Mouse (Mus musculus) heart, adult 2 months (tissue): ENCODE measurements around the gene Hoxa11. TPM values are rescaled to one million over a fixed set of nuclear protein-coding genes. Genes with fewer than 3 reads are reported as not detected.

Source experiments
- DNase-seq, 2 experiments: peaks; one replicate each; pipeline ENCODE4 v3.0.0; 2021
- H3K27ac ChIP-seq: fragments of 200-600 bp; 2 replicates; pipeline ENCODE4 v1.8.1; 2022
- H3K27me3 ChIP-seq: fragments of 200-500 bp; 2 replicates; pipeline ENCODE4 v1.6.1; 2012; ENCODE audit warnings: mild to moderate bottlenecking, low read length, inconsistent platforms, mixed read lengths; ENCODE audit not compliant: control insufficient read depth, insufficient read depth
- H3K36me3 ChIP-seq: fragments of 200-500 bp; 2 replicates; pipeline ENCODE4 v1.6.1; 2012; ENCODE audit warnings: low read length, inconsistent platforms; ENCODE audit not compliant: control insufficient read depth, insufficient read depth
- H3K4me1 ChIP-seq: fragments of 200-500 bp; 2 replicates; pipeline ENCODE4 v1.6.1; 2011; ENCODE audit warnings: low read length; ENCODE audit not compliant: control insufficient read depth, insufficient read depth
- H3K4me3 ChIP-seq: fragments of 200-600 bp; 2 replicates; pipeline ENCODE4 v1.8.1; 2022
- H3K79me2 ChIP-seq: fragments of 200-500 bp; replicated peaks from 2 replicates; pipeline ENCODE4 v1.6.1; 2012; ENCODE audit warnings: mild to moderate bottlenecking, inconsistent platforms, low read length, moderate library complexity, mixed read lengths; ENCODE audit not compliant: control insufficient read depth, insufficient read depth
- H3K9ac ChIP-seq: fragments of 200-500 bp; 2 replicates; pipeline ENCODE4 v1.6.1; 2012; ENCODE audit warnings: low read depth, mild to moderate bottlenecking, control low read depth, inconsistent platforms, low read length, mixed read lengths
- CTCF ChIP-seq: fragments of 200-600 bp; IDR thresholded peaks from 2 replicates; pipeline ENCODE4 v1.8.1; 2022; ENCODE audit warnings: antibody characterized with exemption, mild to moderate bottlenecking, moderate library complexity
- EP300 ChIP-seq: fragments of 200-500 bp; IDR thresholded peaks from 2 replicates; pipeline ENCODE4 v1.6.1; 2011; ENCODE audit warnings: low read depth, low read length, control low read depth; ENCODE audit not compliant: insufficient read depth
- POLR2A ChIP-seq: fragments of 200-500 bp; IDR thresholded peaks from 2 replicates; pipeline ENCODE4 v1.6.1; 2011; ENCODE audit warnings: mild to moderate bottlenecking, low read depth, low read length, control low read depth; ENCODE audit not compliant: insufficient read depth
- WGBS: fragments of 180-500 bp; shearing (Covaris S2); methylation state at CpG from one replicate; pipeline ENCODE4 v1.1.7; 2018; 5-methylcytosine and 5-hydroxymethylcytosine counted together
- intact Hi-C: fragments of 180-260 bp; cut with DNase I; formaldehyde crosslinking; loops from one replicate; pipeline ENCODE4 v1.15.1; 2025
- polyA plus RNA-seq: library from polyadenylated mRNA; depleted of rRNA; stranded (reverse); fragments of >200 nt; gene quantifications from 2 replicates; pipeline ENCODE4 v1.2.3, GENCODE M21; 2012
- total RNA-seq, 2 experiments: library from RNA; stranded (reverse); gene quantifications; 2 replicates each; pipeline ENCODE4 v1.2.3; 2021

Gene Hoxa11
- total and polyA plus RNA-seq, 3 experiments, result not detected

DNA sequence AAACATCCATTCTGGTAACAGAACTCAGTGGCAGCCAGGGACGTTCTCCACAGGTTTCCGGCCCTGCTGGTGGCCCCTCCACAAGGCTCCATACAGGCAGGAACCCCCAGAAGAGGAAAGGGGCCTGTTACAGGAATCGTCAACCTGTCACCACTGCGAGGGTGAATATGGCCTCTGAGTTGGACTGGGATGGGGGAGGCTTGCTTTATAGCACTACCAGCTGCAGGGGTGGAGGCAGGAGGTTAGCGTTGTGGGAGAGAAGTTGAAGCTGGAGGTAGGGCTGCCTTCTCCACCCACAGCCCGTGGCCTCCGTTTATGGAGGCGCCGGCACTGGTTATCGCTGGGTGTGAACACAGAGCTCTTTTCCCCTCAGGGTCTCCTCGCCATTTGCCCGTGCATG, 35.5 kb upstream of the Hoxa11 start:
- Histone ChIP-seq H3K9ac (no peak overlapping the region), H3K27ac (no peak overlapping the region), H3K79me2 (no peaks in the 10 kb centered on the region), H3K4me3 (no peak overlapping the region), H3K36me3 (no peaks in the 10 kb centered on the region), H3K4me1 (no peaks in the 10 kb centered on the region), H3K27me3 (no peaks in the 10 kb centered on the region; the same call in 1 of the 2 replicates)
- 53% methylated on average over 12 of the region's 12 CpGs for WGBS
- no peak for DNase-seq
- no peak for TF ChIP-seq EP300
- TF ChIP-seq POLR2A, result no peak
- no peak for TF ChIP-seq CTCF
- intact Hi-C loops, result no loop called here

DNA sequence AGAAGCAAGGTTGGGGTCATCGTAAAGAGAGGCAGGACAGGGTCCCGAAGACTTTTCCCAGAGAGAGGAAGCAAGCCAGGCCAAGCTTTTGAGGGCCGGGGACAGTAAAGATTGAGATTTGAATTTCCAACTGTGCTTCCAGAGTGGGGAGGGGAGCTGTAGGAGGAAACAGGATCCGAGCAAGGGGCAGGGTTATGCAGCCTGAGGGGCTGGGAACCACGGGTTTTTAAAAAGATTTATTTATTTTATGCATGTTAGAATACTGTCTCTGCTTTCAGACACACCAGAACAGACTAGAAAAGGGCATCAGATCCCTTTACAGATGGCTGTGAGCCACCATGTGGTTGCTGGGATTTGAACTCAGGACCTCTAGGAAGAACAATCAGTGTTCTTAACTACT, 31.3 kb upstream of the Hoxa11 start:
- no peak for DNase-seq
- H3K36me3 ChIP-seq, result no peaks in the 10 kb centered on the region
- intact Hi-C loops, result no loop called here
- no peaks in the 10 kb centered on the region for H3K4me1 ChIP-seq
- no peak overlapping the region for H3K9ac ChIP-seq
- peaks cover 14% of the 10 kb centered on the region for H3K27me3 ChIP-seq
- H3K79me2 ChIP-seq, result no peaks in the 10 kb centered on the region
- H3K27ac ChIP-seq, result no peak overlapping the region
- WGBS, result 20% methylated on average over 5 of the region's 5 CpGs
- H3K4me3 ChIP-seq, result no peak overlapping the region
- no peak for TF ChIP-seq CTCF
- TF ChIP-seq POLR2A, result no peak
- no peak for TF ChIP-seq EP300

- DNase-seq, result no peak
- H3K79me2 ChIP-seq, result no peaks in the 10 kb centered on the region
- no peak overlapping the region for H3K27ac ChIP-seq
- peaks cover 17% of the 10 kb centered on the region for H3K27me3 ChIP-seq
- H3K4me3 ChIP-seq, result no peak overlapping the region
- intact Hi-C loops, result no loop called here
- H3K4me1 ChIP-seq, result no peaks in the 10 kb centered on the region
- no peak overlapping the region for H3K9ac ChIP-seq
- H3K36me3 ChIP-seq, result no peaks in the 10 kb centered on the region
- WGBS, result 10% methylated on average over 6 of the region's 6 CpGs
- TF ChIP-seq EP300, result no peak
- no peak for TF ChIP-seq CTCF
- TF ChIP-seq POLR2A, result no peak
These were observed 30.8 kb upstream of the Hoxa11 start for GRCm38 (mm10) chr6:52276382-52276781.

DNA sequence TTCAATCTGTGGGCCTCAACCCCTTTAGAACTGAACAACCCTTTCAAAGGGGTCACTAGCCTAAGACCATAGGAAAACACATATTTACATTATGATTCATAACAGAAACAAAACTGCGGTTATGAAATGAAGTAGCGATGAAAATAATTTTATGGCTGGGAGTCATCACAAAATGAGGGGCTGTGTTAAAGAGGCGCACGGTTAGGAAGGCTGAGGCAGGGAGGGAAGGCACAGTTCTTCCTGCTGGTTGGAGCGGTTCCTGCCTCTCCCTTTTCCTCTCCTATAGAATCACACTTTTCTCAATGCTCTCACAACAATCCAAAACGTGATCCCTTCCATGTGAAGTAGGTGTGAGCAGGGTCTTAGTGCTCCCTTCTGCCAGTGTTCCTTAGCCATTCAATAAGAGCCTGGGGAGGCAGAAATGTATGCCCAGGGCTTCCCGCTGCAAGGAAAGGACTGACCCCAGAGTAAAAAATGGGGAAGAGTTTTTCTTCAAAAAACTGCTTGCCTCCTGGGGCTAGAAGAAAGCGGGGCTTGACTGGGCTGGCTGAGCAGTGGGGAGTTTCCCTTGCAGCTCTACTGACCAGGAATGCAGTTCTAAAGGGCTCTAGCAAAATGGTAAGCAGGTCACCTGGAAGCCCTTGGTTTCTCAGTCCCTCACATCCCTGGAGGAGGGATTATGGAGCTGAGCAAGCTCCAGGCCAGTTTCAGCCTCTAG, 30.1 kb upstream of the Hoxa11 start:
- no peaks in the 10 kb centered on the region for H3K4me1 ChIP-seq
- H3K36me3 ChIP-seq, result no peaks in the 10 kb centered on the region
- DNase-seq, result no peak
- peaks cover 19% of the 10 kb centered on the region for H3K27me3 ChIP-seq
- 26% methylated on average over 8 of the region's 8 CpGs for WGBS
- no peaks in the 10 kb centered on the region for H3K79me2 ChIP-seq
- no peak overlapping the region for H3K27ac ChIP-seq
- intact Hi-C loops, result no loop called here
- no peak overlapping the region for H3K9ac ChIP-seq
- TF ChIP-seq POLR2A, result no peak
- no peak overlapping the region for H3K4me3 ChIP-seq

- Histone ChIP-seq H3K27ac (no peak overlapping the region), H3K27me3 (peaks cover 19% of the 10 kb centered on the region), H3K9ac (no peak overlapping the region), H3K4me1 (no peaks in the 10 kb centered on the region), H3K36me3 (no peaks in the 10 kb centered on the region), H3K79me2 (no peaks in the 10 kb centered on the region), H3K4me3 (no peak overlapping the region)
- DNase-seq, result no peak
- intact Hi-C loops, result no loop called here
- 17% methylated on average over 11 of the region's 11 CpGs for WGBS
- TF ChIP-seq EP300 (no peak), POLR2A (no peak), CTCF (no peak)
These were observed 29.0 kb upstream of the Hoxa11 start for GRCm38 (mm10) chr6:52274576-52274975.

- DNase-seq, result peak in 1 of 2 experiments; percentile 24
- no peak overlapping the region for H3K27ac ChIP-seq
- no peak overlapping the region for H3K9ac ChIP-seq
- WGBS, result 10% methylated on average over 22 of the region's 22 CpGs
- H3K4me3 ChIP-seq, result no peak overlapping the region
- intact Hi-C loops, result no loop called here
- H3K4me1 ChIP-seq, result no peaks in the 10 kb centered on the region
- no peaks in the 10 kb centered on the region for H3K36me3 ChIP-seq
- no peak for TF ChIP-seq POLR2A
- TF ChIP-seq CTCF, result no peak
- TF ChIP-seq EP300, result no peak
- H3K27me3 ChIP-seq, result peaks cover 23% of the 10 kb centered on the region
- no peaks in the 10 kb centered on the region for H3K79me2 ChIP-seq
These were observed 28.2 kb upstream of the Hoxa11 start for GRCm38 (mm10) chr6:52273656-52274280.
